Mouse (Mus musculus) heart, embryonic 13.5 days (tissue): ENCODE results near the gene Themis3. TPM values are rescaled to one million over a fixed set of nuclear protein-coding genes. Genes with fewer than 3 reads are reported as not detected.

Experiments
- ATAC-seq: fragments of 200-750 bp; cut with Nextera tagmentation; 2 replicates; pipeline ENCODE4 v1.8.0; 2017; ENCODE audit warnings: moderate TSS enrichment; ENCODE audit not compliant: insufficient number of reproducible peaks, low FRiP score, low TSS enrichment; ENCODE audit errors: extremely low read depth
- H3K27ac ChIP-seq: fragments of 300-500 bp; sonication (generic); replicated peaks from 2 replicates; pipeline ENCODE4 v1.5.1; 2015; ENCODE audit warnings: moderate library complexity, mild to moderate bottlenecking, inconsistent platforms
- H3K27me3 ChIP-seq: fragments of 300-500 bp; sonication (generic); replicated peaks from 2 replicates; pipeline ENCODE4 v1.6.1; 2015; ENCODE audit warnings: mild to moderate bottlenecking, inconsistent platforms
- H3K36me3 ChIP-seq: fragments of 300-500 bp; sonication (generic); 2 replicates; pipeline ENCODE4 v1.6.1; 2015; ENCODE audit warnings: mild to moderate bottlenecking, inconsistent platforms
- H3K4me1 ChIP-seq: fragments of 300-500 bp; sonication (generic); 2 replicates; pipeline ENCODE4 v1.6.1; 2015; ENCODE audit warnings: inconsistent platforms
- H3K4me2 ChIP-seq: fragments of 300-500 bp; sonication (generic); 2 replicates; pipeline ENCODE4 v1.6.1; 2015; ENCODE audit warnings: inconsistent platforms, mild to moderate bottlenecking, moderate library complexity
- H3K4me3 ChIP-seq: fragments of 300-500 bp; sonication (generic); 2 replicates; pipeline ENCODE4 v1.5.1; 2015; ENCODE audit warnings: moderate library complexity, mild to moderate bottlenecking, inconsistent platforms
- H3K9ac ChIP-seq: fragments of 300-500 bp; sonication (generic); 2 replicates; pipeline ENCODE4 v1.6.1; 2015; ENCODE audit warnings: inconsistent platforms, mild to moderate bottlenecking, moderate library complexity
- H3K9me3 ChIP-seq: fragments of 300-500 bp; sonication (generic); 2 replicates; pipeline ENCODE4 v1.6.1; 2016; ENCODE audit warnings: inconsistent platforms
- WGBS: fragments of 180-500 bp; shearing (Covaris S2); methylation state at CpG from one replicate; pipeline ENCODE4 v1.1.7; 2015; ENCODE audit warnings: mixed read lengths; 5-methylcytosine and 5-hydroxymethylcytosine counted together
- polyA plus RNA-seq: library from polyadenylated mRNA; unstranded; fragments of >200 nt; fragmentation: Nextera tagmentation; extraction: Ambion mirVana; gene quantifications from 2 replicates; pipeline ENCODE4 v1.2.1, GENCODE M21; 2015

Gene Themis3
- polyA plus RNA-seq, 1 experiment from 2014 or later, result not detected

- 0 out of 2 replicates have a peak overlapping the region, but pooled peaks have one; percentile 1 for H3K9ac ChIP-seq
- H3K4me1 ChIP-seq, result peaks cover 45% of the 10 kb centered on the region
- peak overlapping the region; percentile 2; the same call in 1 of the 2 replicates for H3K4me2 ChIP-seq
- peak overlapping the region; percentile 70 for H3K27ac ChIP-seq
- H3K27me3 ChIP-seq, result no peaks in the 10 kb centered on the region
- H3K9me3 ChIP-seq, result no peaks in the 10 kb centered on the region
- H3K4me3 ChIP-seq, result no peak overlapping the region
- peaks cover 32% of the 10 kb centered on the region for H3K36me3 ChIP-seq
- ATAC-seq, result no peak; the same call in 1 of the 2 replicates
- WGBS, result 26% methylated on average over 10 of the region's 10 CpGs
Observed at GRCm38 (mm10) chr17:66510221-66510683, 84.2 kb downstream of the Themis3 start.

GRCm38 (mm10) chr17:66507049-66507954 lies 87.1 kb downstream of the Themis3 start:
- H3K27ac ChIP-seq, result no peak overlapping the region
- H3K4me1 ChIP-seq, result peaks cover 66% of the 10 kb centered on the region
- WGBS, result 82% methylated on average over 9 of the region's 9 CpGs
- no peak for ATAC-seq
- peaks cover 39% of the 10 kb centered on the region for H3K36me3 ChIP-seq
- no peaks in the 10 kb centered on the region for H3K27me3 ChIP-seq
- H3K9ac ChIP-seq, result no peak overlapping the region
- no peaks in the 10 kb centered on the region for H3K9me3 ChIP-seq
- no peak overlapping the region for H3K4me3 ChIP-seq
- H3K4me2 ChIP-seq, result no peak overlapping the region

- no peaks in the 10 kb centered on the region for H3K27me3 ChIP-seq
- H3K9ac ChIP-seq, result no peak overlapping the region
- H3K4me3 ChIP-seq, result no peak overlapping the region
- H3K4me1 ChIP-seq, result peaks cover 43% of the 10 kb centered on the region
- no peak for ATAC-seq
- H3K9me3 ChIP-seq, result no peaks in the 10 kb centered on the region
- no peak overlapping the region for H3K27ac ChIP-seq
- peaks cover 60% of the 10 kb centered on the region for H3K36me3 ChIP-seq
- H3K4me2 ChIP-seq, result no peak overlapping the region
- 82% methylated on average over 8 of the region's 8 CpGs for whole genome bisulfite sequencing
Observed at GRCm38 (mm10) chr17:66504964-66505363, 89.5 kb downstream of the Themis3 start.

Other genes with a start within 250 kb of the Themis3 start
- 1.3 and 1.5 TPM in 2 replicates for gene Mtcl1, start 144.9 kb downstream of the Themis3 start, polyA plus RNA-seq
- gene Rab12, start 74.9 kb downstream of the Themis3 start, polyA plus RNA-seq, result 45.1 and 45.7 TPM in 2 replicates